Mouse (Mus musculus): ENCODE data around the gene Slc35g3. TPM values are rescaled to one million over a fixed set of nuclear protein-coding genes. Genes with fewer than 3 reads are reported as not detected.

Gene Slc35g3
- polyA plus RNA-seq, 1 experiment, result 0.08 TPM

- H3K36me3 ChIP-seq (ENCODE audit: control insufficient read depth, insufficient read depth, low read length), result no peaks in the 10 kb centered on the region
- H3K4me1 ChIP-seq (replicated peaks; ENCODE audit: control insufficient read depth, insufficient read depth, low read length), result peaks cover 14% of the 10 kb centered on the region
- TF ChIP-seq POLR2A (IDR thresholded peaks at IDR 0.05; ENCODE audit: control insufficient read depth, extremely low read depth, insufficient read depth, low read length, poor library complexity) (peak; percentile 100), CTCF (IDR thresholded peaks at IDR 0.05; ENCODE audit: borderline replicate concordance, control insufficient read depth, extremely low read depth, insufficient read depth, low read length, poor library complexity) (peak; percentile 18; the same call in 1 of the 2 replicates)
- WGBS, result under 1% methylated on average over 36 of the region's 36 CpGs
- peak; percentile 96 for DNase-seq
- H3K27me3 ChIP-seq (ENCODE audit: control insufficient read depth, insufficient read depth, low read length), result no peaks in the 10 kb centered on the region
- H3K27ac ChIP-seq (ENCODE audit: control insufficient read depth, insufficient read depth, low read length), result peak within 1 kb of the TSS; percentile 93
- peak within 1 kb of the TSS; percentile 69 for H3K4me3 ChIP-seq (ENCODE audit: control insufficient read depth, insufficient read depth, low read length)
Observed at GRCm38 (mm10) chr11:69758478-69758970, 3.2 kb downstream of the Slc35g3 start, which contains the start of gene Polr2a. Polr2a (minus strand) TSS chr11:69758637.

- Histone ChIP-seq H3K27ac (ENCODE audit: control insufficient read depth, insufficient read depth, low read length) (peak overlapping the region; percentile 81), H3K4me3 (ENCODE audit: control insufficient read depth, insufficient read depth, low read length) (peak overlapping the region; percentile 47), H3K4me1 (replicated peaks; ENCODE audit: control insufficient read depth, insufficient read depth, low read length) (peaks cover 14% of the 10 kb centered on the region), H3K36me3 (ENCODE audit: control insufficient read depth, insufficient read depth, low read length) (no peaks in the 10 kb centered on the region), H3K27me3 (ENCODE audit: control insufficient read depth, insufficient read depth, low read length) (no peaks in the 10 kb centered on the region)
- DNase-seq, result peak; percentile 96
- WGBS, result 2% methylated on average over 26 of the region's 26 CpGs
- TF ChIP-seq CTCF (IDR thresholded peaks at IDR 0.05; ENCODE audit: borderline replicate concordance, control insufficient read depth, extremely low read depth, insufficient read depth, low read length, poor library complexity) (0 out of 2 replicates have a peak, but pooled peaks have one; percentile 30), POLR2A (IDR thresholded peaks at IDR 0.05; ENCODE audit: control insufficient read depth, extremely low read depth, insufficient read depth, low read length, poor library complexity) (no peak)
Observed at GRCm38 (mm10) chr11:69758090-69758456, 3.7 kb downstream of the Slc35g3 start.

- Histone ChIP-seq H3K4me1 (replicated peaks; ENCODE audit: control insufficient read depth, insufficient read depth, low read length) (peaks cover 14% of the 10 kb centered on the region), H3K27ac (ENCODE audit: control insufficient read depth, insufficient read depth, low read length) (peak overlapping the region; percentile 70), H3K36me3 (ENCODE audit: control insufficient read depth, insufficient read depth, low read length) (no peaks in the 10 kb centered on the region), H3K4me3 (ENCODE audit: control insufficient read depth, insufficient read depth, low read length) (peak overlapping the region; percentile 47), H3K27me3 (ENCODE audit: control insufficient read depth, insufficient read depth, low read length) (no peaks in the 10 kb centered on the region)
- 44% methylated on average over 9 of the region's 9 CpGs for WGBS
- TF ChIP-seq CTCF (IDR thresholded peaks at IDR 0.05; ENCODE audit: borderline replicate concordance, control insufficient read depth, extremely low read depth, insufficient read depth, low read length, poor library complexity), result no peak
- no peak for TF ChIP-seq POLR2A (IDR thresholded peaks at IDR 0.05; ENCODE audit: control insufficient read depth, extremely low read depth, insufficient read depth, low read length, poor library complexity)
- no peak for DNase-seq
Observed at GRCm38 (mm10) chr11:69757303-69758089, 4.3 kb downstream of the Slc35g3 start.

GRCm38 (mm10) chr11:69754701-69755100, 7.1 kb downstream of the Slc35g3 start:
- H3K4me1 ChIP-seq (replicated peaks; ENCODE audit: control insufficient read depth, insufficient read depth, low read length), result peaks cover 10% of the 10 kb centered on the region
- TF ChIP-seq POLR2A (IDR thresholded peaks at IDR 0.05; ENCODE audit: control insufficient read depth, extremely low read depth, insufficient read depth, low read length, poor library complexity) (no peak), CTCF (IDR thresholded peaks at IDR 0.05; ENCODE audit: borderline replicate concordance, control insufficient read depth, extremely low read depth, insufficient read depth, low read length, poor library complexity) (no peak)
- H3K4me3 ChIP-seq (ENCODE audit: control insufficient read depth, insufficient read depth, low read length), result no peak overlapping the region
- 42% methylated on average over 3 of the region's 3 CpGs for WGBS
- no peak overlapping the region for H3K27ac ChIP-seq (ENCODE audit: control insufficient read depth, insufficient read depth, low read length)
- no peaks in the 10 kb centered on the region for H3K27me3 ChIP-seq (ENCODE audit: control insufficient read depth, insufficient read depth, low read length)
- DNase-seq, result peak; percentile 48
- H3K36me3 ChIP-seq (ENCODE audit: control insufficient read depth, insufficient read depth, low read length), result no peaks in the 10 kb centered on the region; the same call in 1 of the 2 replicates

- 89% methylated on average over 5 of the region's 5 CpGs for WGBS
- TF ChIP-seq CTCF (IDR thresholded peaks at IDR 0.05; ENCODE audit: borderline replicate concordance, control insufficient read depth, extremely low read depth, insufficient read depth, low read length, poor library complexity) (no peak), POLR2A (IDR thresholded peaks at IDR 0.05; ENCODE audit: control insufficient read depth, extremely low read depth, insufficient read depth, low read length, poor library complexity) (no peak)
- Histone ChIP-seq H3K4me3 (ENCODE audit: control insufficient read depth, insufficient read depth, low read length) (no peak overlapping the region), H3K4me1 (replicated peaks; ENCODE audit: control insufficient read depth, insufficient read depth, low read length) (peaks cover 5% of the 10 kb centered on the region), H3K27me3 (ENCODE audit: control insufficient read depth, insufficient read depth, low read length) (no peaks in the 10 kb centered on the region), H3K36me3 (ENCODE audit: control insufficient read depth, insufficient read depth, low read length) (no peaks in the 10 kb centered on the region; the same call in 1 of the 2 replicates), H3K27ac (ENCODE audit: control insufficient read depth, insufficient read depth, low read length) (no peak overlapping the region)
- no peak for DNase-seq
Observed at GRCm38 (mm10) chr11:69754233-69754632, 7.5 kb downstream of the Slc35g3 start.

GRCm38 (mm10) chr11:69752686-69753085, 9.1 kb downstream of the Slc35g3 start:
- no peak for DNase-seq
- no peaks in the 10 kb centered on the region for H3K27me3 ChIP-seq (ENCODE audit: control insufficient read depth, insufficient read depth, low read length)
- no peak overlapping the region for H3K27ac ChIP-seq (ENCODE audit: control insufficient read depth, insufficient read depth, low read length)
- no peak for TF ChIP-seq POLR2A (IDR thresholded peaks at IDR 0.05; ENCODE audit: control insufficient read depth, extremely low read depth, insufficient read depth, low read length, poor library complexity)
- no peak for TF ChIP-seq CTCF (IDR thresholded peaks at IDR 0.05; ENCODE audit: borderline replicate concordance, control insufficient read depth, extremely low read depth, insufficient read depth, low read length, poor library complexity)
- no peak overlapping the region for H3K4me3 ChIP-seq (ENCODE audit: control insufficient read depth, insufficient read depth, low read length)
- peaks cover 5% of the 10 kb centered on the region for H3K4me1 ChIP-seq (replicated peaks; ENCODE audit: control insufficient read depth, insufficient read depth, low read length)
- H3K36me3 ChIP-seq (ENCODE audit: control insufficient read depth, insufficient read depth, low read length), result peaks cover 4% of the 10 kb centered on the region

Data from thymus, adult 2 months (tissue).